Mouse (Mus musculus): ENCODE data around the gene Cadm1. TPM values are rescaled to one million over a fixed set of nuclear protein-coding genes. Genes with fewer than 3 reads are reported as not detected.

Cadm1 gene
- polyA plus RNA-seq, 1 experiment, result not detected

DNA sequence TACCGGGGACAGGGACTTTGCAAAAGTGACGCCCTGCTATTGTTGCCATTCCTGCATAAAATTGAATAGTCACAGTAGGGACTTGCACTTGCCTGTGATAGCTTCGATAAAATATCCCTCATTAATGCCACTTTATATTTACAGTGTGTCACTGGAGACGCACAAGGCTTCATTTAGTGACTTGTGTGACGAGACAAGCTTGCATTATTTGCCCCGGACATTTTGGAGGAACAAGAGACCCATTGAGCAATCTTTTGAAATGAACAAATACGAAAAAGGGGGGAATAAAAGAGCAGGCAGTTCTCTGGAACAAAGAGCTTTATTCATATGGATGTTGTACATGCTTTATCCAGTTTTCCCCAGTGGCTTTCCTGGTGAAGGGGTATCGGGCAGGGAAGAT, 3.5 kb downstream of the Cadm1 start:
- no peak for TF ChIP-seq GATA1 (IDR thresholded peaks at IDR 0.05; ENCODE audit: low read length)

DNA sequence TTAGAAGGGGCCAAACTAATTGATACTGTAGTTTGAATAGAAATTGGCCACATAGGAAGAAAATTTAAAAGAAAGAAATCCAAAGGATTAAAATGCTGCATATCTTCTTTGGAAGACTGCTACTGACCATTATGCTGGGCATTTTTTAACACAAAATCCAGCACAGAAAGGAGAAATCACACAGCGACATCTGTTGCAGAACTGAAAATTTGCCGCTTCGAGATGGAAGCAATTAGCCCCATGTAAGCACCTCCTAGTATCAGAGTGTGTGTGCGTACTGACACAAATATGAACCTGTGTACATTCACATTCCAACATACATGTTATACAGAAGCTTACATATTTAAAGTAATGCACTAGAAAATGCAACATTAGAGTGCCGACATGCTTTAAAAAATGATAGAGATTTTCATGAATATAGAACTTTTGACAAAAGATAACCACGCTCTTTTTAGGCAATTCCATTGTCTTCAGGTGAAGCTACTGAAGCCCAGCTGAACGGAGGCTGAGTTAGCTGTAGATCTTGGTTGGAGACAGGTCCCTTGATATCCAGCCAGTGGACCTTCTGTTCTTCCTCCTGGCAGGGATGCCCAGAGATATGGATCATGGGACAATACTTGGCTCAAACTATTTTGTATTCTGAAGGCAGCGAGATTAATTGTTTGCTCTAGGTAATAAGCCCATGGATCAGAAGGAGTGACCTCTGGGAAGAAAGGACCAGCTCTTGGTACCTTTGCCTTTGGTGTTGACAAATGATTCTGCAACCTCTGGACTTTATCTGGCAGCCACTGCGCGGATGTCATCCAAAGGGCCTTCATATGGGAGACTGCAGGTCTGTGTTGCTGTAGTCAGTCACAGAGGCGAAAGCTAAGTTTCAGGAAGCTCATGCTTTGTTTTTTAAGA, 4.9 kb downstream of the Cadm1 start:
- TF ChIP-seq GATA1 (IDR thresholded peaks at IDR 0.05; ENCODE audit: low read length), result no peak

DNA sequence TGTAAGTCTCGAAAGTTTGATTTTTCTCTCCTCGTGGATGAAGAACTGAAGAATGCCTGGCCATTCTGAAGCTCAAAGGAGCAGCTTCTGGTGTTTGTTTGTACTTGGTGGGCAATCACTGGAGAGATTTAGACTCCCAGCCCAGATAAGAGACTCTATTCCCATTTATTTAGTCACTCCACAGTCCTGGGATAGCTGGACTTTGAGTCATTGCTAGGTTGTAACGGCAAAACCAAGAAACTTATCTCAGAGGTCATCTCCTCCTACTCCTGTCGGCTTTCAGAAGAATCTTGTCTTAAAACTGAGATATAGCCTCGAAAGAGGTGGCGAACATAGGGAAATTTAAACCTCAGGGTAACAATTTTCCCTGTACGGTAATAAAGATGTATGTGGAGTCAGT, 15.3 kb downstream of the Cadm1 start:
- no peak for TF ChIP-seq GATA1 (IDR thresholded peaks at IDR 0.05; ENCODE audit: low read length)

DNA sequence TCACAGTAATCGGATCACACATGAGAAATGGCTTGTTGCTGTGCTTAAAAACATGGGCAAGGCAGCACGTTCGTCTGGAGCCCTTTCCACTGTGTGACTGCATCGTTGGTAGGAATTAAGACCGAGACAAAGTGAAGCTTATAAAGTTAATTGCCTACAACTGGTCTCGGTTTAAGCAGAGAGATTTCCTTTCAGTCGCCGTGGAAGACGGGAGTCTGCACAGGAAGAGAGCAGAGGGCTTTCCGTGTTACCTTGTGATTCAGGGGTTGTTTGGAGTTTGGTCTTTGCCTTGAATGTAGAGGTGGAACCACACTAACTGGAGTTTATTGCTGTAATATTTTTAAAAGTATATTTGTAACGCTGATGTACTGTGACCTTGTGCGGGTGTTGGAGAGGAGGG, 15.7 kb downstream of the Cadm1 start:
- no peak for TF ChIP-seq GATA1 (IDR thresholded peaks at IDR 0.05; ENCODE audit: low read length)

DNA sequence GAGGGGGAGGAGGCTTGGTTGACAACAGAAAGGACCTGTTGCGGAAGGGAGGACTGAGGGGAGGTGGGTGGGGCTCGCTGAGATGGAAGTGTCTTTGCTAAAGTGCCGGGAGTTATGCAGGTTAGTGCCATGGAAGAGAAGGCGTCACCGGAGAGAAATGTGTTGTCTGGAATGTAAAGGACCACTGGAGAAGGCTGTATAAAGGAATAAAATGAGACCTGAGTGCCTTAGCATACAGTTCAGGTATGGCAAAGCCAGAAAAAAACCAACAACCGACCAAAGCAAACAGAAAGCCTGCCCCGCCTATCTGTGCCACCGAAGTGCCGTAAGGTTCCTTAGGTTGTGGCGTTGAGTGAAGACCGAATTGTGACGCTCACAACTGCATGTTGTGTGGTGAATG, 18.4 kb downstream of the Cadm1 start:
- no peak for TF ChIP-seq GATA1 (IDR thresholded peaks at IDR 0.05; ENCODE audit: low read length)

DNA sequence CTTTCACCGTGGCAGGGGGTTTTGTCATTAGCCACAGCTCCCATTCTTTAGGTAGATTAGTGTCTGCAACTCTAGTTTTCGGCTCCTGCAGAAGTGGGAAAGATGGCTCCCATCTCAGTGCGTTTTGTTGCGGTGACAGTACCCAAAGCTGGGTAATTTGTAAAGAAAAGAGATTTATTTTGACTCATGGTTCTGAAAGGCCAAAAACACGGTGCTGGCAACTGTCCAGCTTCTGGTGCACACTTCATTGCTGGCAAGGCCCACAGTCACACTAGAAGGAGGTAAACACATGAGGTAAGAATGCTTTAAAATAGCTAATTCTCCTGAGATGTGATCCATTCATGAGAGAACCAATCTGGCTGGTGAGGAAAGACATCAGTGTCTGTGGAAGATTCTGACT, 18.9 kb downstream of the Cadm1 start:
- no peak for TF ChIP-seq GATA1 (IDR thresholded peaks at IDR 0.05; ENCODE audit: low read length)

DNA sequence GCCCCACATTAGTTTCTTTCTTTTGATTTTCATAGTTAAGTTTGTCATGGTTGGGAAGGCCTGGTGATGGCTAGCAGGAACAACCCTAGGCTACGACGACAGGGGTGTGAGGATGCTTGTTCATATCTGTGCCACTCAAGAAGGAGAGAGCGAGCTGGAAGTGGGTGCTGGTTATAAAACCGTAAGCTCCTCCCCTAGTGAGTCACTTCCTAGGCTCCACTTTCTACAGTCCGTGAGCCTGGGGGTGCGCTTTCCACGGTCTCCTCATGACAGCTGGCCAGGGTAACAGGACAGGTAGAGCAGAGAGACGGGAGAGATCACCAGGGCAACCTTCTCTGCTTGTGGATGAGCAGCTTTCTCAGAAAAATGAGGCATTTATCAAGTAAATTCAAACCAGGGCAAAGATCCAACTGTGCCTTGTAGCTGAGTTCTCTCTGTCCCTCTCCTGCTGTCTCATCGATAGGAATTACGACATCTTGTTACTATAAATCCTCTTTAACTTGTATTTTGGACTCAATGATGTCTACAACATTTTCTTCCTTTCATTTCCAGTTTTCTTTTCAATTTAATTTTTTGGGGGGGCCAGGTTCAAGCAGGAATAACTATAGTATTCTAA, 23.1 kb downstream of the Cadm1 start:
- TF ChIP-seq GATA1 (IDR thresholded peaks at IDR 0.05; ENCODE audit: low read length), result no peak

DNA sequence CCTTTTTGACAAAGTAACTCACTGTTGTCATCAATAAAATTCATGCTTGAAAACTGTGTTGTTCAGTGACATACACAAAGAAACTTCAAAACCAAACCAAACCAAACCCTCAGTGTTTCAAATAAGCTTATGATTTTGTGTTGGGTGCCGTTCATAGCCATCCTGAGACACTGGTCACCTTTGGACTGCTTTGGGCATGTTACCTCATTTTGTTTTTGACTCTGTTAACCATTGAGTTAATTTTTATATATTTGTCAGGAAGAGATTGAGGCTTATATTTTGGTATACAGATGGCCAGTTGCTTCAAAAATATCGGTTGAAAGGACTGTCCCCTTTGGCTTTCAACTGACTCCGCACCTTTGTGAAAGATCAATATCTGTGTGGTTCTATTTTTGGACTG, 30.8 kb downstream of the Cadm1 start:
- no peak for TF ChIP-seq GATA1 (IDR thresholded peaks at IDR 0.05; ENCODE audit: low read length)

DNA sequence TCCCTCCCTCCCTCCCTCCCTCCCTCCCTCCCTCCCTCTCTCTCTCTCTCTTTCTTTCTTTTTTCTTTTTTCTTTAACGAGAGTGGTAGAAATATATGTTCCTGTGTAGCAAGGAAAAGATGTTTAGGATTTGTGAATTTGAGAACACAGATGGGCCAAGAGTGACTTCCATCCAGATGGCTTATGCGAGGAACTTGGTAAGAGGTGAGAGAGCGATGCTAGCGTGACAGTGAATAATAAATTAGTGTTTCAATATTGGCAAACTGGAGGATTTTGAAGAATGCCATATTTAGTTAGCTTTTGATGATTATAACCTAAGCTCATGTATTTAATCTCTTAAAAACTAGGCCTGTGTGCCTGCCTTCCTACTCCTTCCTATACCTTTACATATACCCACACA, 31.6 kb downstream of the Cadm1 start:
- no peak for TF ChIP-seq GATA1 (IDR thresholded peaks at IDR 0.05; ENCODE audit: low read length)

DNA sequence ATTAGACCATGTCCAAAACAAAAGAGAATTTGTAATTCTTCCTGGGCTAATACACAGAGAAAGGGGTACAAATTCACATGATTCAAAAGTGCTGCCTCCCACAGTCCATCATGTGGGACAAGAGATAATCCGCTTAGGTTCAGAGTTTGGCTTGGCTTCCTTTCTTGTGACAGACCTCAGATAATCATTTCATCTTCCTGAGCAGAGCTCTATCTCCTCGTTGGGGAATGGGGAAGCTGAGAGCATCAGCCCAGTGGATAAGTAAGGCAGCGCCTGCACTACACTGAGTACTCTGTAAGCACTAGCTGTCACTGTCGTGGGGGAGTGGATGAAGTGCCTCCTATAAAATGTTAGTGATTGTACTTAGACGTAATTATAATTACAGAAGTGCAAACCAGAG, 35.1 kb downstream of the Cadm1 start:
- no peak for TF ChIP-seq GATA1 (IDR thresholded peaks at IDR 0.05; ENCODE audit: low read length)

DNA sequence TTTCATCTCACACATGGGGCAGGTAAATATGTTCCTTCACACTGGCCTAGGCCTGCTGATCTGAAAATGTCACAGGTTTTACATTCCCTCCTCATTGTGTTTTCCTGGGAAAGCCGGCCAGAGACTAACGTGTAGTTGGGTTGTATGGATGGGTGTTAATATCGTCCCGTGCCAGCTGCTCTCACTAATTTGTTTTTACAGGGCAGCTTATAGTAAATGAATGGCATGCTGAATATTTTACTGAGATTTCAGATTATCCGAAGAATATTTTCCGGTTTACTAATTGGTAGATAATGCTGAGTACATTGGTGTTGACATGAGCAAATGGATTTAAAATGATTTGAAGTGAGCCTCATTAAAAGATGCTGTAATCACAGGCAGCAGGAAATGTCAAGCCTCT, 37.9 kb downstream of the Cadm1 start:
- no peak for TF ChIP-seq GATA1 (IDR thresholded peaks at IDR 0.05; ENCODE audit: low read length)

DNA sequence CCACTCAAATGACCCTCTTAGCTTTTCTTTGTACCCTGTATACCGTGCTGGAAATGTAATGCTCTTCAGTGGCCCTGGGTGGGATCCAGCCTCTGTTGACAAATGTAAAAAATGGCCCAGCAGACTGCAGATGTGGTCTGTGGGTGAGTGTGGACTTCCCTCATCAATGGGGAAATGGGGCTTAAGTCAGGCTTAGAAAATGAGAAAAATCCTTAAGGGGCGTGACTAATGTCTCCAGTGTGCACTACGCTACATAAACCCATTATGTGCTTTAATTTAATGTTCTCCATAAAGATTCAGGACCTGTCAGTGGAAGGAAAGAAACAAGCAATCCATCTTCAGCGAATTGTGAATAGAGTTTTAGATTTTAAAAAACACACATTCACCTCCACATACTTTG, 40.2 kb downstream of the Cadm1 start:
- TF ChIP-seq GATA1 (IDR thresholded peaks at IDR 0.05; ENCODE audit: low read length), result no peak

DNA sequence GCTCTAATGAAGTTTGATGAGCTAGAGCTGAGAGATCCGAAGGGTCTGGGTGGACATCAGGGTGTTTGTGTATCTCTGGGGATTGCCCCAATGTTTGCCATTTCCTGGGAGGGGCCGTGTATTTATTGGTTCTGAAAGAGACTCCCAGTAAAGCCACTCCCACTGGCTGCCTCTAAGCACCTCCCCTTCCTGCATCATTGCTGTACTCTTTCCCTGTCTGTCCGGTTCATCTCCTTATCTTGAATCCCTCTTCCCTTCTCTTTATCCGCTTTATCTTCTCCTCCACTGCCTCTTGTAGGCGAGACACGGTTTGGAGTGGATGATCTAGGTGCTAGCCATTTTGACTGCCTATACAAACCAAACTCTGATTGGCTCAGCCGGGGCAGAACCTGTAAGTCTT, 41.5 kb downstream of the Cadm1 start:
- TF ChIP-seq GATA1 (IDR thresholded peaks at IDR 0.05; ENCODE audit: low read length), result no peak

DNA sequence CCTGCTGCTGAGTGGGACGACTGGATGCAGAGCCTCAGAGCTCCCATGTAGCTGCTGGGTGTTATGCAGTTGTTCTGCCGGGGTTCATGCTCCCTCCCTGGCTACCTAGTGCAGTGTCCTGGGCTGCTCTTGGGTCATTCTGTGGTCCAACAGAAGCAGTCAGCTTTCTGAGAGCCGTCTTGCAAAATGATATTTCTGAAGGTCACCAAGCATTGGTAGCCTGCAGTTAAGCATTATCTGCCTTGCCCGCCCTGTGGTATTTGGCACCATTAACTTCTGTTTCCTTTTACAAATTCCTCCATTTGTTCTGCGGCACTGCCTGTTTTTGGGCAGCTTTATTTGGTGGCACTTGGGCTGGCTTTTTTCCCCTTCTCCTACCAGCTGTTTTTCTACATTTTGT, 42.2 kb downstream of the Cadm1 start:
- TF ChIP-seq GATA1 (IDR thresholded peaks at IDR 0.05; ENCODE audit: low read length), result no peak

DNA sequence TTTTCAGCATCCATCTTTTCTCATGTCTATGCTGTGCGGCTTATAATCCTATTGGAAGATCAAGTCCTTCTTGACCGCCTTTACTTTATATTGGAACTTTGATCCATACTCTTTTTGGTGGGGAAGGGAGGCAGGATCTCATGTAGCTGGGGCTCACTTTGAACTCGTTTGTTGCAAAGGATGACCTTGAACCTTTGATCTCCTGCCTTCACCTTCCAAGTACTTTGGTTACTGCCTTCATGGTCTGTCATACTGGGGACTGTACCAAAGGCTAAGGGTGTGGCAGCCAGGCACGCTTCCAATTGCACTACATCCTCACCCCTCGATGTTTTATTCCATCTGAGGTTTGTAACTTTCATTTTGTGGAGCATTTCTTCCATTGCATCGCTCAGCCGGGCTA, 43.5 kb downstream of the Cadm1 start:
- no peak for TF ChIP-seq GATA1 (IDR thresholded peaks at IDR 0.05; ENCODE audit: low read length)

DNA sequence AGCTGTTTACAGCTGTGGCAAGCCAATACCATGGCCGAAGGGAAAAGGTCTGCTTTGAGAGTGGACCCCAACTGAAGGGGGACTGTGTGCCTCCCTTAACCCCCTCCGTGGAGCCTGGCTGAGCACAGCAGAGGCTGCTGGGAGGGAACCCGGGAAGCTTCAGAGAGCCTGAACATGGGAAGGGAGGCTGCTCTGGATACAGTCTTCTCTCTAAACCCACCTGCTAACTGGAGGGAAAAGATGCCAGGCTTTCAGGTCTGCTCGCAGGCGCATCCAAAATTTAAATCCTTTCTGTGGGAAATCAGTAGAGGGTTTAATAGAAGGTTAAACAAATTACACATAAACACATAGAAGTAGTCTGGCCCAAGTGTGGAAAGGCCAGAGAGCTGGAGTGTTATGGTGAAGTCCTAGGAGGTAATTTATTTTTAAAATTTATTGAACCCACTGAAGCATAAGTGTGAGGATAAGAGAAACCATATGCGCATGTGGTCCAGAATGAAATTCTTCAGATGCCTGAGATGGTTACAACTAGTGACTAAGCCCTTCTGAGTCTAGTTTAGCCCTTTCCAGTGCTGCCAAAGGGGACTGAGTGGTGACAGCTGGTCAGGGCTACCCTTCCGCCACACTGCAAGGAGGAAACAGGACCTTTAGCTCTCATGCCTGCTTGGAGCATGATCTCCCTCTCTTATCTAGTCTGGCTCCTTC, 44.9 kb downstream of the Cadm1 start:
- TF ChIP-seq GATA1 (IDR thresholded peaks at IDR 0.05; ENCODE audit: low read length), result no peak

Measured in G1E-ER4 (cell line).